Mouse (Mus musculus): ENCODE results near the gene Snrpb.

The Snrpb gene

DNA sequence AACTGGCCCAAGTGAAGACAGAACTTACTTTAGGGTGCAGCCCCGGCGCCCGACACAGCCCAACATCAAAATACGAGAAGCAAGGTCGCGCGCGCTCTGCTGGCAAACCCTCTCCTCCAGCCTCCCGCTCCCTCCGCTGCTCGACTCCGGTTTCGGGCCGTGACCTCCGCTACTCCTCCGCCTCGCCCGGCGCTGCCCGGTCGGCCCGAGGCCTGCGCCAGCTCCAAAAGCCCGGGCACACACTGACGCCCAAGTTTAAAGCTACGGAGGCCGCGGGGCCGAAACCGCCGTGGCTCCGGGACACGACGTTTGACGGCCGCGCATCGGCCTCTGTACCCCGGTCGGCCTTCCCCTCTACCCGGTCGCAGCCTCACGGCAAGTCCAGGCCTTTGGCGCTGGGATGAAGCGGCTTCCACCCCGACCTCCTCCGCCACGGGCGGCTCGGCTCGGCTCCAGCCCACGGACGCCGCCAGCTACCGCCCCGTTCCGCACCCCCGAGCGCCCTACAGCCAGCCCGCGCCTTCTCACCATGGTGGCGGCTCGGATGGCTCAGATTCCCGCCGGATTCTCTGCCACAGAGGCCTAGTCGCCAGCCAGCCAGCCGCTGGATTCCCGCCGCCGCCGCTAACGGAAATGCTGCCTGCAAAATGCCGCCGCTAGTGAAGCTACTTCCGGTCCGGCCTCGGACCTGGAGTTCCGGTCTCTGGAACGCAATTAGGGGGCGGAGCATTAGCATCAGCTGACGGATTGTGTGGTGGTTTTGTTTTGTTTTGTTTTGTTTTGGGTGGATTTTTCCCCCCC lies at the start of gene Snrpb:
Gene Snrpb (minus strand): TSS at position 698 of the 801 bp plus-strand sequence.
- ATAC-seq (ENCODE audit: low TSS enrichment), result peak; percentile 90

DNA sequence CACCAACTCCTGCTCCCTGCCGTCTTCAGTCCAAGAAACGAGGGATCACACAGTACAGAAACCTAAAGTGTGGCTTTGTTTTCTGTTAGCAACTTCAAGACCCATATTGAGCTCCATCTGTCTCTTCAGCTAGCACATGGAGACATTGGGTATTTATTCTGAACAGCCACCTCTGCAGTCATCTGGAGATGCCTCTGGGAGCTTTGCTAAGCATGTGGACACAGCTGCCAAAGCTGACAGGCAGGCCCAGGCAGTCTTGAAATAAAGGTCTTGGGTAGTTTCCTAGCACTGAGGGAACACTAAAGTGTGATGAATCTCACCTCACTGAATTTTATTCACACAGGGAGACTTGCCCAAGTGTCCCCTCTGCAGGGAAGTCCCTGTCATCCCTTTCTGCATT lies 32.4 kb upstream of the Snrpb start:
- no peak for ATAC-seq (ENCODE audit: low TSS enrichment)

DNA sequence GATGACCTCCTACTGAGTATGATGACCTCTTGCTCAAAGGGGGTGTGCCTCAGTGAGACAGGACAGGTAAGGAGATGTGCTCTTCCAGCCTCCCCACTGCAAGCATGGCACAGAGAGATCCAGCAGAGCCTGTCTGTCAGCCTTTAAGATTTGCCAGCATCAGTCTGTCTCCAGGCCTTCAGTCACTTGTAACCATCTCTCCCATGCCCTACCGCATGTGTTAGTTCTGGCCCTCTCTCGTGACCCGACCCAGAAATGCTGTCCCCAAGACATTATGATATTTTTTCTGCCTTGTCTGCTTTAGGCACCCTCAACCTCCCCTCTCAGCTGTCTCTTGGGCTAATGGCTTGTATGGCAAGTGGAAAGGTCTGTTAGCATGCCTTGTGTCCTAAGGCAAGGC lies 30.4 kb upstream of the Snrpb start:
- ATAC-seq (ENCODE audit: low TSS enrichment), result no peak

DNA sequence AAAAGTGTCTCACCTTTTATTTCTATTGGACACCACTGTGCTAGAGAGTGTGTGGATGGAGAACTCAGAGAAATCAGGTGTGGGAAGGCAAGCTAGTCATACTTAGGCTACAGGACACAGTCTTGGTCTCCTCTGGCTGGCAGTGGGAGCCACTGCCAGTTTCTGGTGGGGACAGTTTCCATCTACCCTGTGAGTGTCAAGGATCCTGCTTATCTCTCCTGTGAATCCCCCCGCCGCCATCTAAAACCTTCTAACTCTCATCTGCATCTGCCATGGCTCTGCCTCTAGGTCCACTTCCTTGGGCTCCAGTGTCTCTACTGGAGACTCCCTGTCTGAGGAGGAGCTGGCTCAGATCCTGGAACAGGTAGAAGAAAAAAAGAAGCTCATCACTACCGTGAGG lies 28.8 kb upstream of the Snrpb start:
- no peak for ATAC-seq (ENCODE audit: low TSS enrichment)

DNA sequence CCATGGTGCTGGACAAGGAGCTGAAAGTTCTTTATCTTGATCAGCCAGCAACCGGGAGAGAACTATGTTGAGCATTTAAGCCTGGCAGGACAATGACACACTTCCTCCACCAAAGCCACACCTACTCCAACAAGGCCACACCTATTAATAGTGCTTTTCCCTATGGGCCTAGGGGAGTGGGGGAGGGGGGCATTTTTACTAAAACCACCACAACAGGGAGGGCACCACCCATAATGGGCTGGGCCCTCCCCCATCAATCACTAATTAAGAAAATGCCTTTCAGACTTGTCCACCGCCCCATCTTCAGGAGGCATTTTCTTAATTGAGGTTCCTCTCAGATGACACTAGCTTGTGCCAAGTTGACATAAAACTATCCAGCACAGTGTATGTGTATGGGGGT lies 28.2 kb upstream of the Snrpb start:
- ATAC-seq (ENCODE audit: low TSS enrichment), result no peak

DNA sequence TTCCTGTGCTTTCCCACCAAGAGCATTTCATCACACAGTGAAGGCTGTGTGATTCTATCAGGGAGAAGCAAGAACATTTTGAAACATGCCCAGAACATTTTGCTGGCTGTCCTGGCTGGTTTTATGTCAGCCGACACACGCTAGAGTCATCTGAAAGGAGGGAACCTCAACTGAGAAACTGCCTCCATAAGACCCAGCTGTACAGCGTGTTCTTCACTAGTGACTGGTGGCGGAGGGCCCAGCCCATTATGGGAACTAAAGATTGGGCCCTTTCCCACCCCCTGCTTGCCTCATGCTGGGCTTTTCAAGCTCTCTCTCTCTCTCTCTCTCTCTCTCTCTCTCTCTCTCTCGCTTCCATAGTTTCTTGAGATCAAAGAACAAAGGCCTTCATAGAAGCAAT lies 21.8 kb upstream of the Snrpb start:
- no peak for ATAC-seq (ENCODE audit: low TSS enrichment)

DNA sequence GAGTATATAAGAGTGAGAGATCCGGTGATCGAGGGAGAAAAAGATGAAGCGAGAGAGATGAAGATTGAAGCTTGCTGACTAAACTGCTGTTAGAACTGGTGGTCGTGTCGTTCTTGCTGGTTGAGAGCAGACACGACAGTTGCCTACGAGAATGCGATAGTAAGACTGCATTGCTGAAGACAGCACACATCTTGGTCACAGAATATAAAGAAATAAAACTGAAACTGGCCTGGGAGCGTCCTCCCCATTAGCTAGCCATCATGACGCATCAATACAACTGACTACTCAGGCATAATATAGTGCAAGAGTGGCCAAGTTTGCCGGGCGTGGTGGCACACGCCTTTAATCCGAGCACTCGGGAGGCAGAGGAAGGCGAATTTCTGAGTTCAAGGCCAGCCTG lies 15.7 kb upstream of the Snrpb start, which contains the start of gene Tmc2:
Gene Tmc2 (plus strand): TSS at position 301 of the 400 bp plus-strand sequence.
- ATAC-seq (ENCODE audit: low TSS enrichment), result no peak

DNA sequence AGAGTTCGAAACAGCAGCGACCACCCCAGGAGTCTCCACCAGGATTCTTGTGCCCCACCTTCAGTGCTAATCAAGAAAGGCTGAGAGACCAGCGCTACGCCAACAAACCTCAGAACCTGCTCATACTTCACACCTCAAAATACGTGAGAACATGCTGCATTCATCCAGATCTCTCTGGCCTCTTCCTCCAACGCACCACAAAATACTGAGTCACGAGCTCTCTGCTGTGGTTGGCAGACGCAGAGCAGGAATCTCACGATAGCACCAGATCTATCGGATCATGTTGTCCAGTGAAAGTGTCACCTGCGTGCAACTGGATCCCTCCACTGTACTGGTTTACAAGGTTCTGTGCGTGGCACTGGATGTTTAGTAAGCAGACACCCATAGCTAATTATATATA lies 9.2 kb upstream of the Snrpb start:
- ATAC-seq (ENCODE audit: low TSS enrichment), result no peak

DNA sequence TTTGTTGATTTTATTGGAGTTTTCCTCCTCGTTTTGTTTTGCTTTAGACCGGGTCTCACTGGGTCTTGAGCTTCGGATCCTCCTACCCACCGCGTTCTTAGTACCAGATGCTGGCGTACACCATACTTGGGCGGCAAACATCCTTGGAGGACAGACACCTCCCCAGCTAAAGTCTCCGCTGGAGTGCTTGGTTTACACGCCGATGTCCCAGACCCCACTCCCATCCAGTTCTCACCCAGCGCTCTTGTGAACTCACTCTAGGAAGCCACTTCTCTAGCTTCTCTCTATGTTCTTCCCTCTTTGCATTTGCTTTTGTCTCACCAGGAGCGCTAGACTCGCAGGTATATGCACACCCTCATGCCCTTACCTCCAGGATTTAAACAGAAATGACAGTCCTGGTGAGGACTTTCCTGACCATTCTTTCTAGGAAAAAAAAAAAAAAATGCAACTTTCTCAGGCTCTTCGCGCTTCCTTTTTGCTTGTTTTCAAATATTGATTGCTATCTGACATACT lies 360 bp upstream of the Snrpb start:
- peak; percentile 77 for ATAC-seq (ENCODE audit: low TSS enrichment)

DNA sequence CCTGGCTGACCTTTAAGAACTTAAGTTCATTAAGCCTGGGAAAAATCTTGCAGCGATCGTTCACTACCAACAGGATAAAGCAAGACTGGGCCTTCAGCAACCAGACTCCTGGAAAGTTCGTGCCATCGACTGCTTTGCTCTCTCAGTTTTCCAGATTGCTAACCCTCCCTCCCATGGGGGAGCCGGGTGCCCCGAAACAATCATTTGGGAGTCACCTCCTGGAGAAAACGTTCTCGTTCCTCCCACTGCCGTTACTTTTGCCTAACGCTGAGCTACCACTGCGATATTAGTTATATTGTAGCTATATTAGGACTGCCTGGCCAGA lies 860 bp downstream of the Snrpb start:
- ATAC-seq (ENCODE audit: low TSS enrichment), result no peak

DNA sequence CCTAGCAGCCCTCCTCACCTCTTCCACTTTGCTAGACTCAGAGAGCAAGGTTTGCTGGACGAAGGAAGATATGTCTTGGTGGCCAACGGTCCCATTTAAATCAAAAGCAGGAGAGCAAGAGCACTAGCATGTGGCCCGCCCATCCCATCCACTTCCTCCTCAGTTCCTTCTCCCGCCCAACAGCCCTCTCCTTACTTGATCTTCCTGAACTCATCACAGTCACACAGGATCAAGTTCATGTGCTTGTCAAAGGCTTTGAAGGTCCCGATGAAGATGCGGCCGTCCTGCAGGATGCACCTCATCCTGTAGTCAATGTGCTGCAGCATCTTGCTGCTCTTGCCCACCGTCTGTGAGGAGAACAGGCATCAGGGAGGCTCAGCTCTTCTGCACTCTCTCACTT lies 2.4 kb downstream of the Snrpb start:
- no peak for ATAC-seq (ENCODE audit: low TSS enrichment)

DNA sequence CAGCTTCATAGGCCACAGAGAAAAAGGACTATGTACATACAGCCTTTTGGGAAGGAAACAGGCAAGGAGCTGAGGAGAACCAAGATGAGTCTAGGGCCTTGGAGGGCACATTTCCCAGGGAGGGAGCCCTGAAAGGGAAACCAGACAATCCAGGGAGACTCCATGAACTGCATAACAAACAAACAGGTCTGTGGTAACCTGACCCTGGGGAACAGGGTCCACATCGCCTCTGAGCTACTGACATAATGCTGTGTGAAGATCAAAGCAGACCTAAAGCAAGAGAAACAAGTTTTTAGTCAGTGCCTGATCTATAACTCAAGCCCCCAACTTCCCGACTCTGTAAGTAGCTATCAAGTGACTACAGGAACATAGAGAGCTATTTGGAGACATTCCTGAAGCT lies 7.5 kb downstream of the Snrpb start:
- no peak for ATAC-seq (ENCODE audit: low TSS enrichment)

DNA sequence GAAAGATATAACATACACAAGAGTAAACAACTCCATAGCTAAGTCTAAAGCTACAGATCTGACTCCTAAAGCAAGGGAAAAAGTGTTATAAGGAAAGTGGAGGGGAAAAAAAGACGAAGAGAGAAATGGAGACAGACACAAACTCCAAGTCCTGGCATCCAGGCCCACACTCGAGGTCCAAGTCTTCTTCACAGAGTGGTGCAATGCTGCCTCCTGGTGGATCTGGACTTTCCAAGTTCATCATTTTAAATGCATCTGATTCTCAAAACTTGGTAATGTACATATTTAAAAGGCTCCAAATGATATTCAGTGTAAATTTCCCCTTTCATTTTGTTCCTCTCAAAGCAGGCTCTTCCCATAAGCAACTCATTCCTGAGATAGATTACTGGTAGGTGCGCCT lies 11.3 kb downstream of the Snrpb start:
- ATAC-seq (ENCODE audit: low TSS enrichment), result peak; percentile 64

DNA sequence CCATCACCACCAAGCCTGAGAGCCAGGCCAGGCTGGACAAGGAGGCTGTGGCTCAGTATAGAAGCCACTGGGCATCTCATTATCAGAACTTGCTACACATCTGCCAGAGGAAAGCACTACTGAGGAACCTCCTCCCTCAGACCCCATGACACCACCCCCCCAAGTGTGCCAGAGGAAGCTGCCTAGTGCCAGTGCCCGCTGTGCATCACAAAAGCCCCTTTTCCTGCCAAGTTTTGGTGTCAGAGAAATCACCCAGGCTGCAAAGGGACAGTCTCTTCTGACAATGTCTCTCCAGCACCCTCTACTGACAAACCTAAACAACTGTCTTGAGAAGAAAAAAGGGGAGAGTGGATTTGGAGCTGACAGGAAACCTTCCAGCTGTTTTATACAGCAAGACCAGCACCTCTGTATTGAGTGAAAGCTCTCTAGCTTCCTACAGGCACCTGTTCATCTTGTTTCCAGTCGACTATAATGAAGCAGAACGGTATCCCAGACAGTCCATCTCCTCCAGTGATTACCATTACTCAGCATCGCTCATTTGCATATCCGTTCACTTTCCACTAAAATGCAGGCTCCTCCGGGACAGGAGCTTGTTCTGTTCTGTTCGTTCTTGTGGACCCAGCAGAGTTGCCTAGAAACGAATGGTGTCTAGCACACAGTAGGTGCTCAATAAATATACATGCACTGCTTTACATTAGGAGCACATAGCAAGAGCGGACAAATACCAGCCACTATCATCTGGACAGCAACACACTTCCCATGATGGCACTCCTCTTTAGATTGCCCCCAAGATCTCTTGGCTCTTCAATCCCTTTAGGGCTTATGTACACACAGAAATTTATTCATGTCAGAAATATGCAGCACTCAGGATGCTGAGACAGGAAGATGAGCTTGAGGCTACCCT lies 12.6 kb downstream of the Snrpb start:
- peak; percentile 87 for ATAC-seq (ENCODE audit: low TSS enrichment)

DNA sequence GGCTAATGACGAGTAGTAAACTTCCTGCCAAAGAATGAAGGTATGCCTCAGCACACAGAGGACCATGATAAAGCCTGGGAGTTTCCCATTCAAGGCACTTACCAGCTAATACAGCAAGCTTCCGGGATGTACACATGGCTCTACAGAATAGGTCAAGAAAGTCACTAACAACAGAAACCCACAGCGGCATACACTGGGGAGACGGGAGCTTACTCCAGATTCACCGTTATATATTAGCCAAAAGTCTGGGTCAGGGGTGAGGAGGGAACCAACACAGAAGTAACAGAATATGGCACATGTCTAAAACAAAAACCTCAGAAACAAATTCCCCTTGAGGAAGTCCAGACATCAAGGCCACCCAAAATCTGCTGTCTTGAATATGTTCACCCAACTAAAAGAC lies 16.5 kb downstream of the Snrpb start:
- ATAC-seq (ENCODE audit: low TSS enrichment), result no peak

DNA sequence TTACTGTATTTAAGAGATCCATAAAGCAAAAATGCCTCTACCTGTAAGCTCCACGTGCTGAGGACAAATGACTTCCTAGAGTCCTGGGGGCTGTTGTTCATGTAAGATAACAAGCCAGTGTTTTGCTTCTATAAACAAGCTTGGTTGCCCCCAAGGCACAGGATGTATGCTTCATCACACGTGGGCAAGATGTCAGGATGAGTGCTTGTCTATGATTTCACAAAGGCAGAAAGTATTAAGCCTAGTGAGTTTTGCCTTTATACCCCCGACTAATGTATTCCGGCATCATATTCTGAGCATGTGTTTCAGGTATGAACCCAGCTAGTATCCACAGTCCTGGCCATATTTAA lies 21.1 kb downstream of the Snrpb start:
- no peak for ATAC-seq (ENCODE audit: low TSS enrichment)

DNA sequence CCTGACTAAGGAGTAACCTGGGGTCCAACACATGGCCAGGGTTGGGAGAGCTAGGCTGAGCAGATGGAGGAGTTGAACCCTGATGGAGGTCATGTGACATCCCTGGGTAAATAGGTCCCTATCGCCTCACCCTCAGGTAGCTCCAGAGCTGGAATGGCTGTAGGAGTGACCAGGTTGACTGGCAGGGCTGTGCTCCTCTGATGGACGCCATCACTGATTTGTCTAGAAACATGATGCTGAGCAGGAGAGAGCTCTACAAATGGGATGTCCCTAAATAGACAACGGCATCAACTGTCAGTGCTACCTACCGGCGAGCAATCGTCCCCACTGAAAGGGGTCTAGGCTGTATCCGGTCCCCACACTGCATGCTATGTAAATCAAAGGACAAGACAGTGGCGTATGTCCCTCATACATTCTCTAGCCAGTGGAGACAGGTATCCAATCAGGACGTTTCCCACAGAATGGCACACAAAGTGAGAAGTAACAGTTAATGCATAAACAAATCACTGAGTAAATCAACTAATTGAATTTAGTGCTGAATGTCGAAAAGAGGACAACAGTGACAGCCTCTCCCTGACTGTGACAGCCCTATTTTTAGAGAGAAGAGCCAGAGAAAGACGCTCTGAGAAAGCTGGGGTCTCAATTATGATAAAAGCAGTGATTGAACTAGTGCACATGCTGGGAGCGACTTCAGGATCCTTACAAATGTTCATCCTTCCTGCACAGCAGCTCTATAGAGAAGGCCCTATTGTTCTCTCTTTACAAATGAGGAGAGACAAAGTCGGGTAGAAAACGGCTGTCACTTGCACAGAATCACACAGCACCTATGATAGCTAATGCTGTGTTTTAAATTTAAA lies 21.7 kb downstream of the Snrpb start:
- ATAC-seq (ENCODE audit: low TSS enrichment), result no peak

DNA sequence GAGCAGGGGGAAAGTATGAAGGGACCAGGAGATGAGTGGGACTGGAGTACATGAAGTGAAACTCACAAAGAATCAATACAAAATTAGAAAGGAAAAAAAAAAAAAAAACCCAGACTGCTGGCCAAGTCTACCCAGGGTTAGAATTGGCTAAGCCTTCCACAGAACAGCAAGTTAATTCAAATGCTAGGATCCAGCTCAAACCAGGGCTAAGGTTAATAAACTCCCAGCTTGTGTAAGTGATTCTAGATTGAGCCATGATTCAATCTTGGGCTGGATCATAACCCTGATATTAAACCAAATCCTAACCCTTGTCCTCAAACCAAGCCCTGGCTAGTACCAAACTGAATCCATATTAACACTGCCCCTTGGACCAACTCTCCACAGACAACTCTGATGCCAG lies 23.4 kb downstream of the Snrpb start:
- no peak for ATAC-seq (ENCODE audit: low TSS enrichment)

DNA sequence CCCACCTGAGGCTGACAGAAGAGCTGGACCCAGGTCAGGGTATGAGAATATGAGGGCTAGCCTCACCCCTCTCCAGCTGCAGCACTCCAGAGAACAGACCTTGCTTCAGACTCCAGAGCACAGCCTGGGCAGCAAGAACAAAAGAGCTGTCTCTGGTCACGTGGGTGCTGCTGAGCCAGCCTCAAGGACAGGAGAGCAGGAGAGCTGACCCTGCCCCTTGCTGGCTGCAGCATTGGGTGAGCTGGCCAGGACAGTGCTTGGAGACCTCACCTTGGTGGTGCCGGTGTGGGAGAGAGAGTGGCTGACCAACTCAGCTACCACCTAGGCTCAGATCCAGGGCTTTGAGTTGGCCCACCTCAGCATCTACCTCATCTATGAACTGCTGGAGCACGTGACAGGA lies 24.0 kb downstream of the Snrpb start:
- no peak for ATAC-seq (ENCODE audit: low TSS enrichment)

DNA sequence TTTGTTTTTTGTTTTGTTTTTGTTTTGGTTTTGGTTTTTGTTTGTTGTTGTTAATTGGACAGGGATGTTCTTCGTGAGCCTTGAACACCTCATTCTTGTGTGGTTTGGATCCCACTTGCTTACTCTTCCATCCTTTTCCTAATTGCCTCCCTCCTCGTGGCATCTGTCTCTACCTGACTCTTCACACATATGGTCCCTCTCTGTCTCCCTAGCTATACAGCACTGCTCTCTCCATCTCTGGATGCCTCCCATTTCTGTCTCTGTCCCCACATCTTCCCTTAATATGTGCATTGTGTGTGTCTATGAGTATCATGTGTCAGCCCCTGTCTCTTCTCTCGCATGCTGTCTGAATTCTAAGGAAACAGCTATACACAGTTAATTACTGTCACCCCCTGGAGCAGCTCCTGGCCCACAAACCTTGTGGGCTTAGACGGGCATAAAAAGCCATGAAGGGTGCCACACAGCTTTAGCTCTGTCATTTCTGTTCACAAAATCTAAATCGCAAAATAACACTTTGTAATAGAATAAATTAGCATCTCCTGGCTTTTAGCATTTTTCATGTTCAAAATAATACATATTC lies 33.0 kb downstream of the Snrpb start:
- no peak for ATAC-seq (ENCODE audit: low TSS enrichment)

DNA sequence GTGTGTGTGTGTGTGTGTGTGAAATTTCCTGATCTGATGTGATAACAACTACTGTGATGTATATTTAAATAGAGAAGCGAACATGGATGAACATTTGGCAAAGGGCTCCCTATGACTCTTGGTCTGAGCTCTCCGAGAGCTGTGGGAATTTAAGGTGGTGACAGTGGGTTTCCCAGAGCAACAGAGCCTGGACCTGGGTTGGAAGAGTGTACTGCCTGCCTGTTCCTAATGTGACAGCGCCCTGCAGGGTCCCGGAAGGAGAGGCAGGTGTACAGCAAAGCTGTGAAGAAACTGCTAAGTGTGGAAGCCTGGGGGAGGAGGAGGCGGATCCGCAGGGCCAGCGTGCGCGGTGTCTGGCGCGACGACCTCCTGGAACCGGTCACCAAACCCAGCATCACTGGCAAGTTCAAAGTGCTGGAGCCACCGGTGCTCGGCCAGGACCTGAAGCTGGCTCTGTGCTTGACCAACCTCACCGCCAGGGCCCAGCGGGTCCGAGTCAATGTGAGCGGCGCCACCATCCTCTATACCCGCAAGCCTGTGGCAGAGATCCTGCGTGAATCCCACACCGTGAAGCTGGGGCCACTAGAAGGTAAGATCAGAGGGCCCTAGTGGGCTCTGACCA lies 34.4 kb downstream of the Snrpb start:
- no peak for ATAC-seq (ENCODE audit: low TSS enrichment)

Measured in frontal cortex, adult (tissue).